Mouse (Mus musculus) MEL (cell line): ENCODE results near the gene Maml2.

Experiments
- CTCF ChIP-seq, 3 experiments: IDR thresholded peaks in 2 of 3; conservative IDR thresholded peaks in 1 of 3; 2 replicates each; pipeline ENCODE4 v1.5.1; 2011 to 2012; ENCODE audit warnings: low read length in 3 of 3, low read depth in 2 of 3, mild to moderate bottlenecking in 2 of 3, improper control_type of control experiment in 1 of 3, inconsistent platforms in 1 of 3, mixed read lengths in 1 of 3, moderate library complexity in 1 of 3; ENCODE audit not compliant: control insufficient read depth in 1 of 3, insufficient read depth in 1 of 3, poor library complexity in 1 of 3, severe bottlenecking in 1 of 3
- E2F4 ChIP-seq: IDR thresholded peaks from 2 replicates; pipeline ENCODE4 v1.6.1; 2011; ENCODE audit warnings: low read depth, low read length, improper control_type of control experiment, borderline replicate concordance
- EP300 ChIP-seq, 2 experiments: IDR thresholded peaks; 2 replicates each; pipeline ENCODE4 v1.6.1; 2011; ENCODE audit warnings: improper control_type of control experiment in 2 of 2, low read length in 2 of 2, low read depth in 1 of 2, mild to moderate bottlenecking in 1 of 2
- GATA1 ChIP-seq: IDR thresholded peaks from 2 replicates; pipeline ENCODE4 v1.6.1; 2011; ENCODE audit warnings: low read depth, low read length, improper control_type of control experiment
- MEF2A ChIP-seq: IDR thresholded peaks from 2 replicates; pipeline ENCODE4 v1.6.1; 2014; ENCODE audit warnings: low read depth, mild to moderate bottlenecking, inconsistent platforms, low read length, improper control_type of control experiment; ENCODE audit not compliant: poor library complexity, insufficient replicate concordance, severe bottlenecking; ENCODE audit errors: extremely low read depth
- NRF1 ChIP-seq: IDR thresholded peaks from 2 replicates; pipeline ENCODE4 v1.6.1; 2014; ENCODE audit warnings: low read depth, mild to moderate bottlenecking, inconsistent platforms, low read length, improper control_type of control experiment, moderate library complexity; ENCODE audit not compliant: poor library complexity, insufficient read depth, severe bottlenecking
- POLR2A ChIP-seq, 2 experiments: IDR thresholded peaks; 2 replicates each; pipeline ENCODE4 v1.6.1; 2011 to 2012; ENCODE audit warnings: low read length in 2 of 2, mild to moderate bottlenecking in 2 of 2, control low read depth in 1 of 2, improper control_type of control experiment in 1 of 2, low read depth in 1 of 2, moderate library complexity in 1 of 2; ENCODE audit not compliant: control insufficient read depth in 1 of 2, insufficient read depth in 1 of 2, poor library complexity in 1 of 2
- ZKSCAN1 ChIP-seq: IDR thresholded peaks from 2 replicates; pipeline ENCODE4 v1.6.1; 2012; ENCODE audit warnings: low read depth, mild to moderate bottlenecking, inconsistent platforms, low read length, improper control_type of control experiment, moderate library complexity

DNA sequence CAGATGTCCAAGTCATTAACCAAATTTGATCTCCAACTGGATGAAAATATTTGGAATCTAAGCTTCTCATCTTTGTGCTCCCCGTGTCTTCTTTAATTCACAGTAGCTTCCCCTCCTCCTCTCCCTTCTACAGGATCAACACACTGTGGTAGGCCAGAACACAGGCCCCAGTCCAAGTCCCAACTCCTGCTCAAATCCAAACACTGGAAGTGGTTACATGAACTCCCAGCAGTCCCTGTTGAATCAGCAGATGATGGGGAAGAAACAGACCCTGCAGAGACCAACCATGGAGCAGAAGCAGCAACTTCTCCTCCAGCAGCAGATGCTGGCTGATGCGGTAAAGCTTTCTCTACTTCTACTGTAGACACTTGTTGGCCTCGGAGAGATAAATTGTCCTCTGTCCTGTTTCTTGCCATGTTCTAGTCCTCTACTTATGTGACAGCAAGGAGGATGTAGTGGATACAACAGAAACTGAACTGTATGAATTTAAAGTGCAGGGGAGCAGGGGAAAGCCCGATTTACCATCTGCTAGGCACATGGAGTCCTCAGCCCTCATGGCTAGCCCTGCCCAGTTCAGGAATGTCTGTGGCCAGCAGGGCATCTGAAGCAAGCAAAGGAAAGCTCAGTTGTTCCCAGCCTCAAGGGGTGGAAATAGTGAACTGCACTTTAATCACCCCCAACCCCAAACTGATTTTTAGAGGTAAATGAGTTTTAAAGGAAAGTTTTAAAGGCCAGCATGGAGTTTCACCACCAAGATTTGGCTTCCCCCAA, 399.5 kb downstream of the Maml2 start:
- TF ChIP-seq POLR2A (IDR thresholded peaks at IDR 0.05; ENCODE audit: control insufficient read depth in 1 of 2, insufficient read depth in 1 of 2, low read depth in 1 of 2, low read length in 2 of 2, poor library complexity in 1 of 2) (no peak), CTCF (IDR thresholded peaks at IDR 0.05 in 2 of 3, conservative IDR thresholded peaks at IDR 0.05 in 1 of 3; ENCODE audit: control insufficient read depth in 1 of 3, insufficient read depth in 1 of 3, low read depth in 2 of 3, low read length in 3 of 3, poor library complexity in 1 of 3, severe bottlenecking in 1 of 3) (no peak), EP300 (IDR thresholded peaks at IDR 0.05; ENCODE audit: low read depth in 1 of 2, low read length in 2 of 2) (no peak), MEF2A (no peak), GATA1 (no peak), ZKSCAN1 (no peak), NRF1 (no peak), E2F4 (no peak)
